Mouse (Mus musculus) embryonic facial prominence, embryonic 10.5 days (tissue): ENCODE data around the gene Rab30. TPM values are rescaled to one million over a fixed set of nuclear protein-coding genes. Genes with fewer than 3 reads are reported as not detected.

Experiments used
- DNase-seq: peaks from one replicate; pipeline ENCODE4 v3.0.0-alpha.2; 2017; ENCODE audit warnings: low spot score
- H3K27ac ChIP-seq: fragments of 300-500 bp; sonication (generic); replicated peaks from 2 replicates; pipeline ENCODE4 v1.5.1; 2016; ENCODE audit warnings: mild to moderate bottlenecking
- H3K27me3 ChIP-seq: fragments of 300-500 bp; sonication (generic); replicated peaks from 2 replicates; pipeline ENCODE4 v1.6.1; 2016; ENCODE audit warnings: low read depth, mild to moderate bottlenecking; ENCODE audit not compliant: poor library complexity, severe bottlenecking
- H3K36me3 ChIP-seq: fragments of 300-500 bp; sonication (generic); replicated peaks from 2 replicates; pipeline ENCODE4 v1.6.1; 2016; ENCODE audit warnings: mild to moderate bottlenecking, moderate library complexity
- H3K4me1 ChIP-seq: fragments of 300-500 bp; sonication (generic); 2 replicates; pipeline ENCODE4 v1.6.1; 2016
- H3K4me3 ChIP-seq: fragments of 300-500 bp; sonication (generic); 2 replicates; pipeline ENCODE4 v1.5.1; 2016; ENCODE audit warnings: mild to moderate bottlenecking, moderate library complexity
- H3K9me3 ChIP-seq: fragments of 300-500 bp; sonication (generic); 2 replicates; pipeline ENCODE4 v1.6.1; 2016; ENCODE audit warnings: mild to moderate bottlenecking
- WGBS: fragments of 180-500 bp; shearing (Covaris S2); methylation state at CpG from one replicate; pipeline ENCODE4 v1.1.7; 2016; 5-methylcytosine and 5-hydroxymethylcytosine counted together
- polyA plus RNA-seq: library from polyadenylated mRNA; unstranded; fragments of >200 nt; fragmentation: Nextera tagmentation; extraction: Ambion mirVana; gene quantifications from 2 replicates; pipeline ENCODE4 v1.2.1, GENCODE M21; 2016

Gene Rab30
- polyA plus RNA-seq, 1 experiment from 2014 or later: 12.3 TPM

- Histone ChIP-seq H3K27ac (no peak overlapping the region), H3K36me3 (peaks cover 22% of the 10 kb centered on the region), H3K4me3 (no peak overlapping the region), H3K4me1 (no peaks in the 10 kb centered on the region), H3K27me3 (no peaks in the 10 kb centered on the region), H3K9me3 (no peaks in the 10 kb centered on the region)
- DNase-seq: no peak
- WGBS: 78% methylated on average over 4 of the region's 4 CpGs
These were observed 10.9 kb upstream of the Rab30 start for GRCm38 (mm10) chr7:92730465-92730864.

GRCm38 (mm10) chr7:92730959-92731358 lies 10.4 kb upstream of the Rab30 start:
- no peaks in the 10 kb centered on the region for H3K27me3 ChIP-seq
- no peak overlapping the region for H3K4me3 ChIP-seq
- peaks cover 27% of the 10 kb centered on the region for H3K36me3 ChIP-seq
- H3K9me3 ChIP-seq: no peaks in the 10 kb centered on the region
- DNase-seq: no peak
- H3K27ac ChIP-seq: no peak overlapping the region
- H3K4me1 ChIP-seq: no peaks in the 10 kb centered on the region
- 75% methylated on average over 3 of the region's 3 CpGs for WGBS

- Histone ChIP-seq H3K4me3 (no peak overlapping the region), H3K9me3 (no peaks in the 10 kb centered on the region), H3K4me1 (no peaks in the 10 kb centered on the region), H3K36me3 (peaks cover 39% of the 10 kb centered on the region), H3K27me3 (no peaks in the 10 kb centered on the region), H3K27ac (no peak overlapping the region)
- WGBS: 90% methylated on average over 7 of the region's 7 CpGs
- DNase-seq: no peak
These were observed 9.3 kb upstream of the Rab30 start for GRCm38 (mm10) chr7:92732136-92732535.

- no peak overlapping the region for H3K27ac ChIP-seq
- DNase-seq: no peak
- H3K27me3 ChIP-seq: no peaks in the 10 kb centered on the region
- H3K9me3 ChIP-seq: no peaks in the 10 kb centered on the region
- peaks cover 23% of the 10 kb centered on the region for H3K4me1 ChIP-seq
- WGBS: 87% methylated on average over 1 of the region's 1 CpGs
- H3K4me3 ChIP-seq: no peak overlapping the region
- H3K36me3 ChIP-seq: peaks cover 60% of the 10 kb centered on the region
These were observed 3.8 kb upstream of the Rab30 start for GRCm38 (mm10) chr7:92737560-92737959.

- Histone ChIP-seq H3K27me3 (0 out of 2 replicates have a peak, but pooled peaks cover 8% of the 10 kb centered on the region), H3K4me3 (peak overlapping the region; percentile 86), H3K27ac (peak overlapping the region; percentile 98), H3K4me1 (peaks cover 38% of the 10 kb centered on the region), H3K9me3 (no peaks in the 10 kb centered on the region), H3K36me3 (peaks cover 42% of the 10 kb centered on the region)
- no peak for DNase-seq
- 55% methylated on average over 6 of the region's 6 CpGs for WGBS
These were observed 1.4 kb upstream of the Rab30 start for GRCm38 (mm10) chr7:92739956-92740355.

GRCm38 (mm10) chr7:92740411-92741115 lies 840 bp upstream of the Rab30 start:
- 5% methylated on average over 23 of the region's 23 CpGs for WGBS
- Histone ChIP-seq H3K4me1 (peaks cover 38% of the 10 kb centered on the region), H3K27ac (peak overlapping the region; percentile 98), H3K36me3 (peaks cover 38% of the 10 kb centered on the region), H3K27me3 (0 out of 2 replicates have a peak, but pooled peaks cover 8% of the 10 kb centered on the region), H3K4me3 (peak overlapping the region; percentile 86), H3K9me3 (no peaks in the 10 kb centered on the region)
- no peak for DNase-seq

- no peak for DNase-seq
- Histone ChIP-seq H3K9me3 (no peaks in the 10 kb centered on the region), H3K4me3 (peak overlapping the region; percentile 86), H3K27ac (peak overlapping the region; percentile 98), H3K27me3 (0 out of 2 replicates have a peak, but pooled peaks cover 8% of the 10 kb centered on the region), H3K4me1 (peaks cover 38% of the 10 kb centered on the region), H3K36me3 (peaks cover 25% of the 10 kb centered on the region)
- WGBS: under 1% methylated on average over 9 of the region's 9 CpGs
These were observed 452 bp downstream of the Rab30 start for GRCm38 (mm10) chr7:92741861-92742249.

GRCm38 (mm10) chr7:92742341-92742741 lies 938 bp downstream of the Rab30 start:
- WGBS: 1% methylated on average over 16 of the region's 16 CpGs
- H3K27ac ChIP-seq: peak overlapping the region; percentile 98
- peaks cover 38% of the 10 kb centered on the region for H3K4me1 ChIP-seq
- H3K4me3 ChIP-seq: peak overlapping the region; percentile 86
- peak; percentile 31 for DNase-seq
- peaks cover 20% of the 10 kb centered on the region for H3K36me3 ChIP-seq
- H3K27me3 ChIP-seq: 0 out of 2 replicates have a peak, but pooled peaks cover 8% of the 10 kb centered on the region
- H3K9me3 ChIP-seq: no peaks in the 10 kb centered on the region

GRCm38 (mm10) chr7:92742774-92743173 lies 1.4 kb downstream of the Rab30 start:
- H3K27ac ChIP-seq: peak overlapping the region; percentile 98; the same call in 1 of the 2 replicates
- H3K36me3 ChIP-seq: peaks cover 16% of the 10 kb centered on the region

GRCm38 (mm10) chr7:92743325-92743724 lies 1.9 kb downstream of the Rab30 start:
- no peak for DNase-seq
- H3K4me1 ChIP-seq: peaks cover 36% of the 10 kb centered on the region
- 0 out of 2 replicates have a peak, but pooled peaks cover 8% of the 10 kb centered on the region for H3K27me3 ChIP-seq
- no peaks in the 10 kb centered on the region for H3K9me3 ChIP-seq
- H3K27ac ChIP-seq: no peak overlapping the region
- 4% methylated on average over 6 of the region's 6 CpGs for WGBS
- H3K36me3 ChIP-seq: peaks cover 10% of the 10 kb centered on the region
- H3K4me3 ChIP-seq: peak overlapping the region; percentile 86

More at GRCm38 (mm10) chr7:92742774-92743173, 1.4 kb downstream of the Rab30 start:
- peak; percentile 15 for DNase-seq
- no peaks in the 10 kb centered on the region for H3K9me3 ChIP-seq
- peaks cover 38% of the 10 kb centered on the region for H3K4me1 ChIP-seq
- peak overlapping the region; percentile 86 for H3K4me3 ChIP-seq
- 0 out of 2 replicates have a peak, but pooled peaks cover 8% of the 10 kb centered on the region for H3K27me3 ChIP-seq
- WGBS: 4% methylated on average over 6 of the region's 6 CpGs

- Histone ChIP-seq H3K27ac (no peak overlapping the region), H3K36me3 (no peaks in the 10 kb centered on the region), H3K27me3 (no peaks in the 10 kb centered on the region), H3K4me3 (no peak overlapping the region), H3K9me3 (no peaks in the 10 kb centered on the region), H3K4me1 (no peaks in the 10 kb centered on the region)
- 71% methylated on average over 2 of the region's 2 CpGs for WGBS
- DNase-seq: no peak
These were observed 9.0 kb downstream of the Rab30 start for GRCm38 (mm10) chr7:92750395-92750794.

- no peaks in the 10 kb centered on the region for H3K27me3 ChIP-seq
- H3K9me3 ChIP-seq: no peaks in the 10 kb centered on the region
- no peaks in the 10 kb centered on the region for H3K4me1 ChIP-seq
- H3K36me3 ChIP-seq: no peaks in the 10 kb centered on the region
- DNase-seq: no peak
- H3K27ac ChIP-seq: no peak overlapping the region
- 83% methylated on average over 5 of the region's 5 CpGs for WGBS
- no peak overlapping the region for H3K4me3 ChIP-seq
These were observed 16.7 kb downstream of the Rab30 start for GRCm38 (mm10) chr7:92758067-92758466.

- no peak for DNase-seq
- 89% methylated on average over 6 of the region's 6 CpGs for WGBS
- no peak overlapping the region for H3K4me3 ChIP-seq
These were observed 19.2 kb downstream of the Rab30 start for GRCm38 (mm10) chr7:92760651-92761050.

More at GRCm38 (mm10) chr7:92760651-92761050, 19.2 kb downstream of the Rab30 start:
- no peaks in the 10 kb centered on the region for H3K36me3 ChIP-seq
- H3K4me1 ChIP-seq: 0 out of 2 replicates have a peak, but pooled peaks cover 2% of the 10 kb centered on the region
- H3K27ac ChIP-seq: no peak overlapping the region
- no peaks in the 10 kb centered on the region for H3K27me3 ChIP-seq
- no peaks in the 10 kb centered on the region for H3K9me3 ChIP-seq
